Mouse (Mus musculus) cortical plate, adult 2 months (tissue): Measurements from ENCODE around the gene Mrpl14.

Experiments used
- CTCF ChIP-seq: fragments of 200-500 bp; IDR thresholded peaks from 2 replicates; pipeline ENCODE4 v1.5.1; 2011; ENCODE audit warnings: mild to moderate bottlenecking, control low read depth, low read length; ENCODE audit not compliant: insufficient read depth; ENCODE audit errors: extremely low read depth
- POLR2A ChIP-seq: fragments of 200-500 bp; IDR thresholded peaks from 2 replicates; pipeline ENCODE4 v1.6.1; 2011; ENCODE audit warnings: mild to moderate bottlenecking, low read length, control low read depth; ENCODE audit not compliant: insufficient read depth; ENCODE audit errors: extremely low read depth

DNA sequence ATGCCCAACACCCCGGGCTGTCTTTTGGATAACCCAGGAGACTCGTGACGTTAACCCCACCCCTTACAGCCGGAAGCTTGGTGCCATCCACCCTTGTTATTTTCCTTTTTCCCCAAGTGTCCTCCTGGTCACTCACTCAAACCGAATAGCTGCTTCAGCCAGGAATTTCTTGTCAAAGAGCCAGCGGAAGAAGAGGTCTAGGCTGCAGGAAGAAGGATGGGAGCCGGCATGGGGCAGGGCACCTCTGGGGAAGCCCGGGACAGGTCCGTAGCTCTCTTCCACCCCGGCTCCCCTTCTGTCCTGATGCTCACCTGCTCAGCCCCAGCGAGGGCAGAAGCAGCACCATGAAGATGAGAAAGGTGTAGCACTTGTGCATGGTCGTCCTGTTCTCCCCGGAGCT, 21.5 kb upstream of the Mrpl14 start:
- TF ChIP-seq CTCF = no peak
- no peak for TF ChIP-seq POLR2A
